Mouse (Mus musculus): ENCODE measurements around the gene F5. TPM values are rescaled to one million over a fixed set of nuclear protein-coding genes. Genes with fewer than 3 reads are reported as not detected.

F5 gene
- total RNA-seq, 2 experiments from 2014 or later, result 4.3 to 9.2 TPM

GRCm38 (mm10) chr1:164154983-164155382, 3.3 kb downstream of the F5 start:
- ATAC-seq (replicated peaks; ENCODE audit: low FRiP score, poor library complexity, severe bottlenecking), result no peak

- ATAC-seq (replicated peaks; ENCODE audit: low FRiP score, poor library complexity, severe bottlenecking), result no peak
These were observed 6.9 kb downstream of the F5 start for GRCm38 (mm10) chr1:164158571-164158970.

GRCm38 (mm10) chr1:164159781-164160180, 8.1 kb downstream of the F5 start:
- no peak for ATAC-seq (replicated peaks; ENCODE audit: low FRiP score, poor library complexity, severe bottlenecking)

- no peak for ATAC-seq (replicated peaks; ENCODE audit: low FRiP score, poor library complexity, severe bottlenecking)
These were observed 11.1 kb downstream of the F5 start for GRCm38 (mm10) chr1:164162745-164163144.

GRCm38 (mm10) chr1:164168818-164169217, 17.2 kb downstream of the F5 start:
- ATAC-seq (replicated peaks; ENCODE audit: low FRiP score, poor library complexity, severe bottlenecking), result no peak

- no peak for ATAC-seq (replicated peaks; ENCODE audit: low FRiP score, poor library complexity, severe bottlenecking)
These were observed 18.8 kb downstream of the F5 start for GRCm38 (mm10) chr1:164170434-164170833.

- no peak for ATAC-seq (replicated peaks; ENCODE audit: low FRiP score, poor library complexity, severe bottlenecking)
These were observed 21.5 kb downstream of the F5 start for GRCm38 (mm10) chr1:164173145-164173544.

GRCm38 (mm10) chr1:164176856-164177255, 25.2 kb downstream of the F5 start:
- ATAC-seq (replicated peaks; ENCODE audit: low FRiP score, poor library complexity, severe bottlenecking), result no peak

GRCm38 (mm10) chr1:164178429-164178828, 26.8 kb downstream of the F5 start:
- ATAC-seq (replicated peaks; ENCODE audit: low FRiP score, poor library complexity, severe bottlenecking), result no peak

- ATAC-seq (replicated peaks; ENCODE audit: low FRiP score, poor library complexity, severe bottlenecking), result peak; percentile 71
These were observed 32.7 kb downstream of the F5 start for GRCm38 (mm10) chr1:164184142-164184870.

- no peak for ATAC-seq (replicated peaks; ENCODE audit: low FRiP score, poor library complexity, severe bottlenecking)
These were observed 33.2 kb downstream of the F5 start for GRCm38 (mm10) chr1:164184871-164185223.

- ATAC-seq (replicated peaks; ENCODE audit: low FRiP score, poor library complexity, severe bottlenecking), result no peak
These were observed 33.7 kb downstream of the F5 start for GRCm38 (mm10) chr1:164185316-164185715.

GRCm38 (mm10) chr1:164187002-164187560, 35.4 kb downstream of the F5 start:
- ATAC-seq (replicated peaks; ENCODE audit: low FRiP score, poor library complexity, severe bottlenecking), result no peak

GRCm38 (mm10) chr1:164199551-164199950, 47.9 kb downstream of the F5 start:
- ATAC-seq (replicated peaks; ENCODE audit: low FRiP score, poor library complexity, severe bottlenecking), result no peak

GRCm38 (mm10) chr1:164208437-164208836, 56.8 kb downstream of the F5 start:
- ATAC-seq (replicated peaks; ENCODE audit: low FRiP score, poor library complexity, severe bottlenecking), result no peak

GRCm38 (mm10) chr1:164210899-164211298, 59.3 kb downstream of the F5 start:
- ATAC-seq (replicated peaks; ENCODE audit: low FRiP score, poor library complexity, severe bottlenecking), result no peak

GRCm38 (mm10) chr1:164212686-164213085, 61.0 kb downstream of the F5 start:
- ATAC-seq (replicated peaks; ENCODE audit: low FRiP score, poor library complexity, severe bottlenecking), result no peak

- ATAC-seq (replicated peaks; ENCODE audit: low FRiP score, poor library complexity, severe bottlenecking), result no peak
These were observed 62.6 kb downstream of the F5 start for GRCm38 (mm10) chr1:164214190-164214589.

- ATAC-seq (replicated peaks; ENCODE audit: low FRiP score, poor library complexity, severe bottlenecking), result no peak
These were observed 63.5 kb downstream of the F5 start for GRCm38 (mm10) chr1:164215097-164215496.

GRCm38 (mm10) chr1:164215540-164215939, 63.9 kb downstream of the F5 start:
- no peak for ATAC-seq (replicated peaks; ENCODE audit: low FRiP score, poor library complexity, severe bottlenecking)

- ATAC-seq (replicated peaks; ENCODE audit: low FRiP score, poor library complexity, severe bottlenecking), result no peak
These were observed 66.4 kb downstream of the F5 start for GRCm38 (mm10) chr1:164217791-164218685.
